Mouse (Mus musculus): Measurements from ENCODE around the gene Gm40193.
A peak's percentile ranks its signal among the peaks of the same experiment; 100 is the strongest.

DNA sequence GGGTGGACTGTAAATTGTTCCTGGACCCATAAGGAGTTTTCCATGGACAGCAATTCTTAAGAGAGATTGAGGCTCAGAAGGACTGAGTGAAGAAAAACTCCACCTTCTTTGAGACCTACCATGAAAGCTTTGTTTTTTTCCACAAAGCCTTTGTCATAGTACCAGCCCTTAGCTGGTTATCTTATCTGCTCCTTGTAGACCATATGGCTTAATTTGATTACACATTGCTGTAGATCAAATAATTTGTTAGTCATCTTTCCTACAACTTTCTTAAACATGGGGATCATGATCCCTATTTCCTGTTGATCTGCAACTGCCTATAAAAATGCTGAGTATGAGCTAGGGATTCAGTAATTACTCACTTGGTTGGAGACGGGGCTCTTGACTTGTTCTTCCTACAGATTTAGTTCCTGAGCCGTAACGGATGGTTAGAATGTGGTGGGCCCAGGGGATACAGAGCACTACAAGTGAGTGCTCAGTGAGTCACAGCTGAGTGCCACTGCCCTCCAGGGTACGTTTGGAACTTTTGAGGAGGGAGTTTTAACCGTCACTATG, 39.7 kb upstream of the Gm40193 start:
- TF ChIP-seq EP300 (IDR thresholded peaks at IDR 0.05; ENCODE audit: low read depth) (peak; percentile 62; the same call in 1 of the 2 replicates), CTCF (IDR thresholded peaks at IDR 0.05; ENCODE audit: low read depth) (no peak)

Data from liver, postnatal 0 days (tissue).